Mouse (Mus musculus) C2C12 (cell line): ENCODE results near the gene Sbf2. TPM values are rescaled to one million over a fixed set of nuclear protein-coding genes. Genes with fewer than 3 reads are reported as not detected.
"Not testable (repeated sequence)": the region's sequence is repeated elsewhere in the genome, so short reads cannot be mapped to it uniquely, and the experiment has no call there.

Experiments used
- H3K27me3 ChIP-seq: one replicate; pipeline ENCODE4 v1.6.1; 2011; ENCODE audit not compliant: control insufficient read depth, insufficient read depth, insufficient read length
- H3K36me3 ChIP-seq: one replicate; pipeline ENCODE4 v1.6.1; 2011; ENCODE audit not compliant: control insufficient read depth, insufficient read depth
- H3K4me3 ChIP-seq: one replicate; pipeline ENCODE4 v1.5.1; 2011; ENCODE audit warnings: mild to moderate bottlenecking, control low read depth; ENCODE audit not compliant: poor library complexity, insufficient read depth, severe bottlenecking
- H3K79me2 ChIP-seq: one replicate; pipeline ENCODE4 v1.6.1; 2011; ENCODE audit not compliant: control insufficient read depth, insufficient read depth
- H3K79me3 ChIP-seq: one replicate; pipeline ENCODE4 v1.6.1; 2011; ENCODE audit warnings: low read depth, control low read depth
- H3ac ChIP-seq: one replicate; pipeline ENCODE3; 2011; ENCODE audit warnings: low read depth; ENCODE audit not compliant: control insufficient read depth, insufficient read length
- CEBPB ChIP-seq: IDR thresholded peaks from one replicate; pipeline ENCODE4 v1.6.1; 2011; ENCODE audit warnings: low read depth, mild to moderate bottlenecking, control low read depth, moderate library complexity
- CTCF ChIP-seq: IDR thresholded peaks from one replicate; pipeline ENCODE4 v1.5.1; 2011; ENCODE audit not compliant: control insufficient read depth, insufficient read depth, insufficient read length
- FOSL1 ChIP-seq: IDR thresholded peaks from one replicate; pipeline ENCODE4 v1.8.0; 2011; ENCODE audit warnings: mild to moderate bottlenecking, low read length; ENCODE audit not compliant: poor library complexity, insufficient read depth, severe bottlenecking
- MAX ChIP-seq: IDR thresholded peaks from one replicate; pipeline ENCODE4 v1.6.1; 2011; ENCODE audit warnings: mild to moderate bottlenecking, control low read depth
- MYOD1 ChIP-seq: IDR thresholded peaks from one replicate; pipeline ENCODE4 v1.6.1; 2011; ENCODE audit warnings: low read depth; ENCODE audit not compliant: control insufficient read depth, insufficient read length
- MYOG ChIP-seq: IDR thresholded peaks from one replicate; pipeline ENCODE4 v1.6.1; 2011; ENCODE audit not compliant: control insufficient read depth, insufficient read length; ENCODE audit errors: extremely low read depth
- USF1 ChIP-seq: IDR thresholded peaks from one replicate; pipeline ENCODE4 v1.6.1; 2011; ENCODE audit warnings: low read depth, mild to moderate bottlenecking, control low read depth, moderate library complexity
- polyA plus RNA-seq: library from polyadenylated mRNA; unstranded; fragments of >200 nt; fragmentation: generic; extraction: Trizol; gene quantifications from one replicate; pipeline ENCODE4 v1.2.1, GENCODE M21; 2012; ENCODE audit warnings: missing spikeins

The Sbf2 gene
- polyA plus RNA-seq, 1 experiment = 7.5 TPM

DNA sequence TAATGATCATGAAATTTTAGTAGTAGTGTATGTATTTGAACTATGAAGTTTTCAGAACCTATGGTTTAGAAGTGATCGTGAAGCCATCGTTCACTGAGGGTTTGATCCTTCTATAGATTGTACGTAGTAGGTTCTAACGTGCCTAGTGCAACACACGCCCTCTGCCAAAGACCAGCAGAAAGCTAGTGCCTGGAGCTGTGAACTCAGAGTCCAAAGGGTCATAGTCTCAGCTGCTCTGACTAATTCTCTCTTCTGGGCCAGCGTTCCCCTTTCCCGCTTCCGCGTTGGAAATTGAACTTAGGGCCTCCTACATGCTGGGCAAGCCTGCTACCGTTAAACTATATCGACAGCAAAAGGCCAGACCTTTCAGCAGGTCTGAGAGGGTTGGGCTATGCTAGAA is 1.1 kb upstream of the Sbf2 start:
- Histone ChIP-seq H3K79me2 (peaks cover 30% of the 10 kb centered on the region), H3K27me3 (no peaks in the 10 kb centered on the region), H3K4me3 (no peak overlapping the region), H3K36me3 (peaks cover 5% of the 10 kb centered on the region), H3ac (no peak overlapping the region), H3K79me3 (peaks cover 19% of the 10 kb centered on the region)
- TF ChIP-seq CEBPB = no peak

DNA sequence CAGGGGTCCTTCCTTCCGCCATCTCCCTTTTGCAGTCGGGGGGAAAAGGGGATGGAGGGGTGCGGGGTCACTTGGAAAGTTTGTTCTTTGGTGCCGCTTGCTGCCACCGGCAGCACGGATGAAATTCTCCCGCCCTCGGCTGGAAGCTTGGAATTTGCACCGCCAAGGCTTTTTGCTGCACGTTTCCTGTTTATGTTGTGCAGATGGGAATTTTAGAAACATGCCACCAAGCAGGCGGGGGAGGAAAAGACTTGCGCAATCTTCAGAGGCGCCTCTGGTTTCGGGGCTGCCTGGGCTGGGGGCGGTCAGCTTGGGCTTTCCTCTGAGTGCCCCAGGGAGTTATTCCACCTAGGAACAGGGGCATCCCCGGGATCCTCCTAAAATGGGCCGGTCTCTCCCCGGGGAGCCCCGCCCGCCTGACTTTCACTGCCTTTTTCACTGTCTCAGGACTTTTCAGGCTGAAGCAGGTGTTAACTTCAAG is 469 bp upstream of the Sbf2 start:
- Histone ChIP-seq H3K79me3 (peaks cover 21% of the 10 kb centered on the region), H3K79me2 (peaks cover 30% of the 10 kb centered on the region), H3ac (peak overlapping the region; percentile 28), H3K36me3 (peaks cover 5% of the 10 kb centered on the region), H3K27me3 (no peaks in the 10 kb centered on the region), H3K4me3 (peak overlapping the region; percentile 45)
- no peak for TF ChIP-seq USF1
- no peak for TF ChIP-seq MYOG
- peak; percentile 93 for TF ChIP-seq CEBPB
- TF ChIP-seq CTCF = no peak
- TF ChIP-seq MAX = peak; percentile 30
- TF ChIP-seq FOSL1 = no peak
- TF ChIP-seq MYOD1 = no peak

DNA sequence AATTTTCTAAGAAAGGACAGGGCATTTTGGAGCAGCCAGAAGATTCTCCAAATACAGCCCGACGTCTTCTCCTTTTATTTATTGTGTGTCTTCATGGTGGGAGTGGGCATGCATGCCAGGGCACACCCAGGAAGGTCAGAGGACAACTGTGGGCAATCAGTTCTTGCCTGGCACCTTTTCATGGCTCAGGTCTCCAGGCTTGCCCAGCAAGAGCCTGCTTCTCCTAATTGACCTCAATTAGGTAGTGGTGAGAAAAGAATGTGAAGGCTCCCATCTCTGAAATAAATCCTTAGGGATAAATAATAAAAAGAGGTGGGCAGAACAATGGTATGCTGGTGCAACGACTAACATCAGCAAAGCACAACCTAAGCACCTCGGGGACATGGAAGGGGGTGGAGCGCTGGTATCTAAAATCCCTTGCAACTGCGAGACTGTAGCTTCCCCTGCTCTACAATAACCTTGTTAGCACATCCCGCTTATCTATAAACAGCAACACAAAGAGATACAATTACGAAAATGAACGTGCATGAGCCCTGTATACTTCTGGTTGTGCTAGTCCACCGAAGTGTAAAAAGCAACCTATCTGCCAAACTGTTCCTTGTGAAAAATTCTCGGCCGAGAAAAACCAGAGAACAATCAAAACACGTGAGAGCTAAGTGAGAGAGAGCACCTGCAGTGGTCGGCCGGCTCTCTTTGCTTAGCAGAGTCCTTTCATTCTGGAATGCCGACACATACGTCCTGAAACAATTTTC is 1.2 kb downstream of the Sbf2 start:
- peaks cover 30% of the 10 kb centered on the region for H3K79me2 ChIP-seq
- H3K27me3 ChIP-seq = no peaks in the 10 kb centered on the region
- H3K36me3 ChIP-seq = peaks cover 5% of the 10 kb centered on the region
- H3ac ChIP-seq = peak overlapping the region; percentile 95
- H3K79me3 ChIP-seq = peaks cover 24% of the 10 kb centered on the region
- TF ChIP-seq MAX = no peak
- TF ChIP-seq MYOD1 = no peak
- TF ChIP-seq USF1 = no peak
- no peak for TF ChIP-seq MYOG
- no peak for TF ChIP-seq CTCF
- TF ChIP-seq FOSL1 = no peak
- no peak for TF ChIP-seq CEBPB
- H3K4me3 ChIP-seq = peak overlapping the region; percentile 45

DNA sequence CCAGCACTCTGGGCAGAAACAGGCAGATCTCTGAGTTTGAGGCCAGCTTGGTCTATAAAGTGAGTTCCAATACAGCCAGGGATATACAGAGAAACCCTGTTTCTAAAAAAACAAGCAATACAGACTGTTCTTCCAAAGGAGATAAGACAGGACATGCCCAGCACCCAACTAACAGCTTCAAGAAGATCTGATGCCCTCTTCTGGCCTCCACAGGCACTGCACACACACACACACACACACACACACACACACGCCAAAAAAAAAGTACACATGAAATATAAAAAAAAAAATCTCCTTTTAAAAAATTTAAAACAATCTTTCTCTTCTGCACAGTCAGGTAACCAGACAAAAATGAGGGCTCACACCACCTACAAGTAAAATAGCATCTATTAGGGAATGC is 7.8 kb downstream of the Sbf2 start:
- TF ChIP-seq CEBPB (no peak), USF1 (no peak), MYOD1 (no peak)
- Histone ChIP-seq H3ac (no peak overlapping the region), H3K79me3 (peaks cover 18% of the 10 kb centered on the region), H3K4me3 (no peak overlapping the region), H3K27me3 (no peaks in the 10 kb centered on the region), H3K79me2 (peaks cover 37% of the 10 kb centered on the region), H3K36me3 (peaks cover 5% of the 10 kb centered on the region)

DNA sequence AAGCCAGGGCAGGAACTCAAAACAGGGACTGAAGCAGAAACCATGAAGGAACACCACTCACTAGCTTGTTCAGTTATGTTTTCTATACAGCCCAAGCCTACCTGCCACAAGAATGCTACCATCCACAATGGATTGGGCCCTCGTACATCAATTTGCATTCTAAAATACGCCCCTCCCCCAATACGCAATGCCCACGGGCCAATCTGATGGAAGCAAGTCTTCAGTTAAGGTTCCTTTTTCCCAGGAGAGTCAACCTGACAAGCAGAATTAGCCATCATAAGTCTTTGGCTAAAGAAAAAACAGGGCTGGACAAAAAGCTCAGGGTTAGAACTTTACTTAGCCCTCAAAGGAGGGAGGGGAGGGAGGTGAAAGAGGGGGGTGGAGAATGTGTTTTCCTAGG is 9.2 kb downstream of the Sbf2 start:
- Histone ChIP-seq H3K4me3 (no peak overlapping the region), H3ac (no peak overlapping the region), H3K36me3 (no peaks in the 10 kb centered on the region), H3K27me3 (no peaks in the 10 kb centered on the region), H3K79me2 (peaks cover 38% of the 10 kb centered on the region), H3K79me3 (peaks cover 14% of the 10 kb centered on the region)
- no peak for TF ChIP-seq CTCF
- no peak for TF ChIP-seq CEBPB
- TF ChIP-seq FOSL1 = no peak
- TF ChIP-seq MYOG = no peak
- no peak for TF ChIP-seq USF1
- TF ChIP-seq MAX = no peak
- no peak for TF ChIP-seq MYOD1

DNA sequence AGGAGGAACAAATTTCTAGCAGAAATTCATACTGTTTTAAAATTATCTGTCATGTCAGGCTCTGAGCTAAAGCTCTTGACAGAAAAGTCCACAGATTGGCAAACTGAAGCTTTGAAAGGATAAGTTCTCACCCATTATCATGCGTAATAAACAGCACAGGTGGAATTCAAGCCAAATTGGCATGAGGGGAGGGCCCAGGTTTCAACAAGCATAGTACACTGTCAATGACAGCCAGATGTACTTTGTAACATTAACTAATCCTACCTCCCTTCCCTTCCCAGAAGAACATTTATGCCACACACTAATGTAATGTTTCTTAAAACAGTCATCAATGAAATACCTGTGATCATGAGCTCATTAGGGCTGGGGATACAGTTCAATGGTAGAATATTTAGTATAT is 17.6 kb downstream of the Sbf2 start:
- H3ac ChIP-seq = no peak overlapping the region
- TF ChIP-seq MYOD1 = no peak
- TF ChIP-seq CEBPB = no peak
- TF ChIP-seq MYOG = no peak
- no peak for TF ChIP-seq MAX
- TF ChIP-seq FOSL1 = no peak
- no peak for TF ChIP-seq USF1
- no peak for TF ChIP-seq CTCF
- H3K4me3 ChIP-seq = no peak overlapping the region
- no peaks in the 10 kb centered on the region for H3K27me3 ChIP-seq
- peaks cover 4% of the 10 kb centered on the region for H3K79me3 ChIP-seq
- H3K79me2 ChIP-seq = peaks cover 14% of the 10 kb centered on the region
- H3K36me3 ChIP-seq = no peaks in the 10 kb centered on the region

DNA sequence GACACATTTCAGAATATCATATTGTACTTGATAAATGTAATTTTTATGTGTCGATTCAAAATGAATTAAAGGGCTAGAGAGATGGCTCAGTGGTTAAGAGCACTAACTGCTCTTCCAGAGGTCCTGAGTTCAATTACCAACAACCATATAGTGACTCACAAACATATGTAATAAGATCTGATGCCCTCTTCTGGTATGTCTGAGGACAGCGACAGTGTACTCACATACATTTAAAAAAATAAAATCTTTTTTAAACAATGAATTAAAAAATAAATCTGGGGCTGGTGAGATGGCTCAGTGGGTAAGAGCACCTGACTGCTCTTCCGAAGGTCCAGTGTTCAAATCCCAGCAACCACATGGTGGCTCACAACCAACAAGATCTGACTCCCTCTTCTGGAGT is 20.7 kb downstream of the Sbf2 start:
- H3ac ChIP-seq, H3K36me3 ChIP-seq, H3K79me2 ChIP-seq, H3K79me3 ChIP-seq, H3K4me3 ChIP-seq, H3K27me3 ChIP-seq: not testable (repeated sequence)
